Mouse (Mus musculus) liver, postnatal 0 days (tissue): ENCODE measurements around the gene Eef1akmt1. TPM values are rescaled to one million over a fixed set of nuclear protein-coding genes. Genes with fewer than 3 reads are reported as not detected.

ENCODE experiments used
- ATAC-seq: fragments of 200-750 bp; cut with Nextera tagmentation; 2 replicates; pipeline ENCODE4 v1.8.0; 2017; ENCODE audit warnings: mild to moderate bottlenecking, moderate library complexity
- DNase-seq: peaks from one replicate; pipeline ENCODE4 v3.0.0-alpha.2; 2016
- H3K27ac ChIP-seq: fragments of 300-500 bp; sonication (generic); 2 replicates; pipeline ENCODE4 v1.5.1; 2014; ENCODE audit warnings: antibody characterized with exemption, moderate library complexity, mild to moderate bottlenecking, low read depth
- H3K27me3 ChIP-seq: fragments of 300-500 bp; sonication (generic); 2 replicates; pipeline ENCODE4 v1.6.1; 2014; ENCODE audit warnings: low read length, control low read depth, mixed read lengths; ENCODE audit not compliant: insufficient read depth
- H3K36me3 ChIP-seq: fragments of 300-500 bp; sonication (generic); replicated peaks from 2 replicates; pipeline ENCODE4 v1.6.1; 2014; ENCODE audit warnings: mild to moderate bottlenecking, control low read depth, low read length, moderate library complexity, mixed read lengths; ENCODE audit not compliant: insufficient read depth
- H3K4me1 ChIP-seq: fragments of 300-500 bp; sonication (generic); 2 replicates; pipeline ENCODE4 v1.6.1; 2014; ENCODE audit warnings: antibody characterized with exemption, mild to moderate bottlenecking, control low read depth; ENCODE audit not compliant: insufficient read depth
- H3K4me2 ChIP-seq: fragments of 300-500 bp; sonication (generic); 2 replicates; pipeline ENCODE4 v1.6.1; 2014; ENCODE audit warnings: low read depth, mild to moderate bottlenecking, low read length, moderate library complexity, mixed read lengths
- H3K4me3 ChIP-seq: fragments of 300-500 bp; sonication (generic); 2 replicates; pipeline ENCODE4 v1.5.1; 2014; ENCODE audit warnings: low read depth, low read length
- H3K9ac ChIP-seq: fragments of 300-500 bp; sonication (generic); replicated peaks from 2 replicates; pipeline ENCODE4 v1.6.1; 2014; ENCODE audit warnings: mild to moderate bottlenecking, moderate library complexity
- H3K9me3 ChIP-seq: fragments of 300-500 bp; sonication (generic); 2 replicates; pipeline ENCODE4 v1.6.1; 2016; ENCODE audit warnings: mild to moderate bottlenecking, control low read depth, low read length, mixed read lengths
- CTCF ChIP-seq: sonication (generic); IDR thresholded peaks from 2 replicates; pipeline ENCODE4 v1.5.1; 2016; ENCODE audit warnings: antibody characterized with exemption, low read depth
- EP300 ChIP-seq: IDR thresholded peaks from 2 replicates; pipeline ENCODE4 v1.6.1; 2016; ENCODE audit warnings: antibody characterized with exemption, low read depth, mild to moderate bottlenecking
- WGBS: fragments of 180-500 bp; shearing (Covaris S2); extraction: QIAGEN DNeasy Blood & Tissue Kit; methylation state at CpG from one replicate; pipeline ENCODE4 v1.1.7; 2014; ENCODE audit not compliant: insufficient replicate concordance; 5-methylcytosine and 5-hydroxymethylcytosine counted together
- polyA plus RNA-seq: library from polyadenylated mRNA; unstranded; fragments of >200 nt; fragmentation: Nextera tagmentation; extraction: Ambion mirVana; gene quantifications from 2 replicates; pipeline ENCODE4 v1.2.1, GENCODE M21; 2015

The Eef1akmt1 gene
- polyA plus RNA-seq, result 17.6 and 17.7 TPM in 2 replicates

DNA sequence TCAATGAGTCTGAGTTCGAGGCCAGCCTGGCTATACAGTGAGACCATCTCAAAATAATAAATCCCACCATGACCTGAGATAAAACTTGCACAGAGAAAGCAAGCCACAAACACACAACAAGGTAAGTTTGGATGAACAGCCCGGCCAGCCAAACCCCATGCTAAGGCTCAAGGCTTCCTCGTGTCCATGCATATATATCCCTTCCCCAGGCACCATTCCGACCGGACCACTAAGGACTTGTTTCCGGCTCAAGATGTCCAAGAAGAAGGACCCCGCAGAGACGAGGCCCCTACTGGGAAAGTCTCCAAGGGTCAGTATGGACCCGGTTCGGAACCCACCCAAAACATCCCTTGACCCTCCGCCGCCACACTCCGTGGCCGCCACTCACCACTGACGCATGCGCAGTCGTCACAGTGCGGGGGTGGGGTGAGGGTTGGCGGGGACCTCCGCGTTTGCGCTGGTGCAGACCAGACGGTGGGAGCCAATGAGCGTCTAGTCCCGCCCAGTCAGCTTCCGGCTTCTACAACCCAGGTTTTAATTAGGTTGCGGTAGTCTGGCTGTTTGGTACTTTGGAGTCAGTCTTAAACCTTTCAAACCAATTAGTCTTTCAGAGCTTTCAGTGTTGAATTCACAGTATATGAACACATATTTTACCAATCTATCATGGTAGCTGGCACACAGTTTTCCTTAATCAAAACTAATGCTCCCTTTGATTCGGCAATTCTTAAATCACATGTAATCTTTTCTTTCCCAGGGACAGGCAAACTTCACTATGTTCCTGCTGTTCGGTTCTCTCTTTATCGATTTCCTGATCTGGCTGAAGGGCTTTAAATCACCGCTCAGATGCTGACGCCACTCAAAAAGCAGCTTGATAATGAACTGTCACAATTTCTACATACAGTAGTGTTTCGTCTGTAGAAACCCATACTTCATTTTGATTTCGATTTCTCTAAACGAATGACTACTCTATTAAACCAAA is at the start of gene Eef1akmt1:
Gene Eef1akmt1 (minus strand): TSS at position 458 of the 979 bp plus-strand sequence.
- peaks cover 4% of the 10 kb centered on the region; the same call in 1 of the 2 replicates for H3K9me3 ChIP-seq
- H3K4me2 ChIP-seq, result peak within 1 kb of the TSS; percentile 73
- TF ChIP-seq CTCF (no peak), EP300 (0 out of 2 replicates have a peak, but pooled peaks have one; percentile 10)
- H3K27ac ChIP-seq, result peak within 1 kb of the TSS; percentile 66
- no peaks in the 10 kb centered on the region for H3K36me3 ChIP-seq
- peak; percentile 100 for ATAC-seq
- H3K27me3 ChIP-seq, result no peaks in the 10 kb centered on the region
- peak within 1 kb of the TSS; percentile 68 for H3K4me3 ChIP-seq
- 5% methylated on average over 35 of the region's 35 CpGs for WGBS
- H3K9ac ChIP-seq, result peak within 1 kb of the TSS; percentile 66
- peaks cover 10% of the 10 kb centered on the region for H3K4me1 ChIP-seq
- DNase-seq, result peak; percentile 95

DNA sequence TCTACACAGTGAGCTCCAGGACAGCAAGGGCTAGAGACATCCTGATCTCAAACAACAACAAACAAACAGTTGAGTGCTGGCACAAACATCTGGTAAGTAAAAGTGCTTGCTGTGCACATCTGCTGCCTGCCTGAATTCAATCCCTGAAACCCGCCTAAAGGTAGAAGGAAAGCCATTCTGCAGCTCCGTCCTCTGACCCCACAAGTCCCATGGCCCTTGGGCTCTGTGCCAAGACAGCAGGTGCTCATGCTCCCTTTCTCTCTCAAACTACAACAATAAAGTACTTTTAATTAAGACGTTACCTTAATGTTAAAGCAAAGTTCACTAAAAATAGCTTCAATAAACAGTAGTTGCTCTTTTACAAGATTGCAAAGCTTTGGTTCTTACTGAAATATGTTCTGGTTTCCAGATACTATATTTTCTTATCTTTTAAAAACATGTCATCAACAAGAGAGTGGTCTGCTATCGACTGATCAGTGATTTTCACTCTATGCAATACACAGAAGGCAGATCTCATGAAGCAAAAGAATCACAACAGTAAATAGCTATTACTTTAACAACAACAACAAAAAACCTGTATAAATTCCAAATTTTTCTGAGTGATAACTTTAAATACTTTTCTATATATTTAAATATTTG is 49.3 kb upstream of the Eef1akmt1 start:
- Histone ChIP-seq H3K9ac (no peak overlapping the region), H3K27ac (no peak overlapping the region), H3K36me3 (peaks cover 28% of the 10 kb centered on the region), H3K4me3 (no peak overlapping the region), H3K4me1 (no peaks in the 10 kb centered on the region), H3K4me2 (no peak overlapping the region), H3K9me3 (no peaks in the 10 kb centered on the region), H3K27me3 (no peaks in the 10 kb centered on the region)
- TF ChIP-seq CTCF (no peak), EP300 (no peak)
- WGBS, result 63% methylated on average over 4 of the region's 4 CpGs
- DNase-seq (peak; percentile 21), ATAC-seq (no peak)

DNA sequence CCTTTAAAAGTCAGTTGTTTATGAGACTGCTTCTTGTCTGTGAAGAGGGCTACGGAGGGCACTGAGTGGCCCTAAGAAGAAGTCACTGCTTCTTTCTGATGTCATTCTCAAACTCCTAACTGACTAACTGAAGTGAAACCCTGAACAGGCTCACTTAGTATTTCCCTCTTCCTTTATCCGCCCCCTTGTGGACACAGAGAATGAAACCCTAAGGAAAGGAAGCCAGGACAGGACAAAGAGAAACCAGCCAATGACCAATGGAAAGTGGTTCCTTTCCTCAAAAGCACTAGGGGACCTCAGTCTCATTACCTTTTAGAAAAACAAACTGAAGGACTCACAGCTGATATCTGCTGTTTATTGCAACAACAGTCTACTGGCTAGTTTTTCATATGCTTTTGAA is 48.1 kb upstream of the Eef1akmt1 start:
- TF ChIP-seq EP300 (no peak), CTCF (peak; percentile 76)
- H3K36me3 ChIP-seq, result peaks cover 26% of the 10 kb centered on the region
- DNase-seq (peak; percentile 20), ATAC-seq (0 out of 2 replicates have a peak, but pooled peaks have one; percentile 43)
- H3K4me1 ChIP-seq, result no peaks in the 10 kb centered on the region
- H3K27me3 ChIP-seq, result no peaks in the 10 kb centered on the region
- H3K9ac ChIP-seq, result no peak overlapping the region
- no peaks in the 10 kb centered on the region for H3K9me3 ChIP-seq
- H3K27ac ChIP-seq, result no peak overlapping the region
- WGBS, result 48% methylated on average over 2 of the region's 2 CpGs
- H3K4me2 ChIP-seq, result no peak overlapping the region
- no peak overlapping the region for H3K4me3 ChIP-seq

DNA sequence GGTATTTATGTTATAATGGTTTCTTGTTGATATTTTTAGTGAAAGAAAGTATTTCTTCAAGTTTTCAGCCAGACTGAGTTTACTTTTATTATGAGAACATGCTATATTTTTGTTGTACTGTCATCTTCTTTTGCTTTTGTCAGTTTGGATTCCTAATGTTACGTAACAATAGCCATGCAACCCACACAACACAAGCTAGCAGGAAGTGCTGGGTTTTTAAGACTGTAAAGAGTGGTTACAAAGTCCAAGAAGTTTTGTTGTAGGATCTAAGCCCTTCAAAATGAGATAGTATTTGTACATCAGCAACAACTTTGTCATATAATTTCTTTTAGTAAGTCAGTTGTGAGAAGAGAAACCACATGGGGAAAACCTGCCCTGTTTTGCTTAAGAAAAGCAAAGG is 46.3 kb upstream of the Eef1akmt1 start:
- H3K27ac ChIP-seq, result no peak overlapping the region
- H3K4me1 ChIP-seq, result no peaks in the 10 kb centered on the region
- ATAC-seq, result no peak
- TF ChIP-seq CTCF, result no peak
- TF ChIP-seq EP300, result no peak
- H3K4me2 ChIP-seq, result no peak overlapping the region
- no peaks in the 10 kb centered on the region for H3K27me3 ChIP-seq
- peaks cover 15% of the 10 kb centered on the region for H3K36me3 ChIP-seq
- DNase-seq, result no peak
- H3K9me3 ChIP-seq, result no peaks in the 10 kb centered on the region
- H3K9ac ChIP-seq, result no peak overlapping the region
- no peak overlapping the region for H3K4me3 ChIP-seq
- 91% methylated on average over 1 of the region's 1 CpGs for WGBS

DNA sequence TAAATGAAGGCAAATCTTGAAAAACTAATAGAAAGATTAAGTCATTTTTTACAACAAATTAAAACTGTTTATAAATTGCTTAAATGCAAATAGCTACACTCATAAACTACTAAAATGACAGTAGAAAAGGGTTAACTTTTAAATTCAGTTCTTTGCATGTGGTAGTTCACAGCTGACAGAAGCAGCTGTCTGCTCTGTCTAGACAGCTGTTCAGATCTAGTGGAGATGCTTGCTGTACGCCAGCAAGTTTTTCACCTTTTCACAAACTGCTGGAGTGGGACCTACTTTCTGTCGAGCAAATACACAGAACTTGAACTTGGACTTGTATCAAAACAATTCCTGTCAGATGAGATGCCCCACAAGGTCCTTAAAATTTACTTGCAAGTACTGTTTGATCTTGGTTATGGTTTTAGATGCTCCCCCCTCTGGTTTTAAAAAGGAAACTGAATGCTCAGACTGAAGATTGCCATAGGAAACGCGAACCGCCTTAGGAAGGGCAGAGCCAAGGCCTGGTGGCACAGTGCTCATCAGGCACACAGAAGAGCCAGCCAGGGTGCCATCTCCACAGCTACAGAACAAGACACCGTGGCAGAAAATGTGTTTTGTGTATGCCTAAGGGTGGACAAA is 45.0 kb upstream of the Eef1akmt1 start:
- Histone ChIP-seq H3K27me3 (no peaks in the 10 kb centered on the region), H3K4me1 (no peaks in the 10 kb centered on the region), H3K4me3 (no peak overlapping the region), H3K4me2 (no peak overlapping the region), H3K9ac (no peak overlapping the region), H3K27ac (no peak overlapping the region), H3K36me3 (peaks cover 10% of the 10 kb centered on the region; the same call in 1 of the 2 replicates), H3K9me3 (no peaks in the 10 kb centered on the region)
- ATAC-seq (no peak), DNase-seq (no peak)
- 83% methylated on average over 6 of the region's 6 CpGs for WGBS
- TF ChIP-seq EP300, result no peak

DNA sequence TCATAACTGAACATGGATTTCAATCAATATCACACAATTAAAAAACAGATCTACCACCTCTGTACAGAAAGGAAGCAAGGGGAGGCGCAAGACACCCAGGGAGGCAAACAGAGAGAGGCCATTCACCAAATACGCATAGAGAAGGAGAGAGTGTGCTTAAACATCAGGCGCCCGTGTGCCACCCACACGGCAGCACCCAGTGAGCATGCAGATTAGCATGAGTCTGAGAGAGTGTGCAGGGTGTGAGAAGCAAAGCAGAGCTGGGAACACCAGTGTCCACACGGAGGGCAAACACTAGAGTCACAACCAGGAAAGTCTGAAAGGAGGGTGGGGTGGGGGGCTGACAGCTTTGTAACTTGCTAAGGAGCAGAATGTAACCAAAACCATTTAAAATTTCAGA is 44.4 kb upstream of the Eef1akmt1 start:
- no peak for TF ChIP-seq CTCF
- no peak for TF ChIP-seq EP300
- H3K4me2 ChIP-seq, result no peak overlapping the region
- H3K36me3 ChIP-seq, result peaks cover 10% of the 10 kb centered on the region; the same call in 1 of the 2 replicates
- H3K27me3 ChIP-seq, result no peaks in the 10 kb centered on the region
- no peak for ATAC-seq
- H3K4me3 ChIP-seq, result no peak overlapping the region
- H3K9ac ChIP-seq, result no peak overlapping the region
- no peaks in the 10 kb centered on the region for H3K9me3 ChIP-seq
- WGBS, result 77% methylated on average over 6 of the region's 6 CpGs
- DNase-seq, result no peak
- H3K4me1 ChIP-seq, result no peaks in the 10 kb centered on the region
- no peak overlapping the region for H3K27ac ChIP-seq
